Mouse (Mus musculus) erythroblast, embryonic 14.5 days (primary cell): ENCODE data around the gene Zfp637.

Experiments
- GATA1 ChIP-seq: IDR thresholded peaks from 2 replicates; pipeline ENCODE4 v1.6.1; 2012; ENCODE audit warnings: low read length, inconsistent platforms, mixed read lengths
- TAL1 ChIP-seq: IDR thresholded peaks from 3 replicates; pipeline ENCODE4 v1.6.1; 2012; ENCODE audit warnings: low read length, inconsistent platforms, mixed read lengths

DNA sequence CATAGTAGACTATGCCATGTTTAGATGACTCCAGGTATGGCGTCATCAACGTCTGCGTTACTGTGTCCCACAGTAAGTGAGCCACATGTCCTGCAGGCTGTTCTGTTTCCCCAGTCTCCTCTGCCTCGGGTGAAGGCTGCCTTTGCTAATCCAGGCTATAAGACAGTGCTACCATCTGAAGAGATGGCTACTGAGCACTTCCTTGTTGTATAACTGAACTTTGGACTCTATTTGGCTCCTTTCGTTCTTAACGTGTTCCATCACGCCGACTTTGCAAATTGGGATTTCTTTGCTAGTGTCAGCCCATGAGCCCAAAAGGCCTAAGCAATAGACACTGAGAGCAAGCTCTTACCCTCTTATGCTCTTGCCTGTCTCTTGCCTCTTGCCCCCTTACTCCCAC is 27.2 kb downstream of the Zfp637 start:
- TF ChIP-seq GATA1 (no peak), TAL1 (no peak)
